Mouse (Mus musculus): ENCODE results near the gene Il10. TPM values are rescaled to one million over a fixed set of nuclear protein-coding genes. Genes with fewer than 3 reads are reported as not detected.

The Il10 gene
- polyA plus RNA-seq, 1 experiment from 2014 or later: not detected

GRCm38 (mm10) chr1:131059411-131059810 lies 39.8 kb downstream of the Il10 start:
- Histone ChIP-seq H3K27ac (ENCODE audit: low read depth, low read length) (0 out of 2 replicates have a peak overlapping the region, but pooled peaks have one; percentile 7), H3K36me3 (ENCODE audit: control insufficient read depth, insufficient read depth, low read length) (peaks cover 18% of the 10 kb centered on the region), H3K9ac (ENCODE audit: low read depth, low read length) (peak overlapping the region; percentile 43; the same call in 1 of the 2 replicates), H3K4me2 (no peak overlapping the region), H3K4me3 (ENCODE audit: low read depth, low read length) (no peak overlapping the region), H3K4me1 (ENCODE audit: control insufficient read depth, insufficient read depth, low read length) (peaks cover 65% of the 10 kb centered on the region), H3K9me3 (replicated peaks; ENCODE audit: control insufficient read depth, low read length) (no peaks in the 10 kb centered on the region), H3K27me3 (ENCODE audit: control insufficient read depth, insufficient read depth, low read length) (no peaks in the 10 kb centered on the region)
- ATAC-seq (replicated peaks; ENCODE audit: insufficient number of reproducible peaks, low FRiP score, low TSS enrichment): no peak
- 37% methylated on average over 1 of the region's 1 CpGs for WGBS (ENCODE audit: insufficient replicate concordance)

- Histone ChIP-seq H3K4me1 (ENCODE audit: control insufficient read depth, insufficient read depth, low read length) (peaks cover 69% of the 10 kb centered on the region), H3K9ac (ENCODE audit: low read depth, low read length) (no peak overlapping the region), H3K27ac (ENCODE audit: low read depth, low read length) (no peak overlapping the region), H3K4me3 (ENCODE audit: low read depth, low read length) (no peak overlapping the region), H3K27me3 (ENCODE audit: control insufficient read depth, insufficient read depth, low read length) (no peaks in the 10 kb centered on the region), H3K36me3 (ENCODE audit: control insufficient read depth, insufficient read depth, low read length) (peaks cover 18% of the 10 kb centered on the region), H3K4me2 (no peak overlapping the region), H3K9me3 (replicated peaks; ENCODE audit: control insufficient read depth, low read length) (no peaks in the 10 kb centered on the region)
- WGBS (ENCODE audit: insufficient replicate concordance): 71% methylated on average over 5 of the region's 5 CpGs
- ATAC-seq (replicated peaks; ENCODE audit: insufficient number of reproducible peaks, low FRiP score, low TSS enrichment): no peak
Observed at GRCm38 (mm10) chr1:131059841-131060240, 40.2 kb downstream of the Il10 start.

GRCm38 (mm10) chr1:131060290-131061253 lies 40.9 kb downstream of the Il10 start:
- ATAC-seq (replicated peaks; ENCODE audit: insufficient number of reproducible peaks, low FRiP score, low TSS enrichment): no peak
- no peak overlapping the region for H3K4me2 ChIP-seq
- H3K4me3 ChIP-seq (ENCODE audit: low read depth, low read length): no peak overlapping the region
- no peak overlapping the region for H3K9ac ChIP-seq (ENCODE audit: low read depth, low read length)
- 55% methylated on average over 13 of the region's 13 CpGs for WGBS (ENCODE audit: insufficient replicate concordance)
- 0 out of 2 replicates have a peak overlapping the region, but pooled peaks have one; percentile 41 for H3K27ac ChIP-seq (ENCODE audit: low read depth, low read length)
- peaks cover 12% of the 10 kb centered on the region for H3K36me3 ChIP-seq (ENCODE audit: control insufficient read depth, insufficient read depth, low read length)
- peaks cover 72% of the 10 kb centered on the region for H3K4me1 ChIP-seq (ENCODE audit: control insufficient read depth, insufficient read depth, low read length)
- no peaks in the 10 kb centered on the region for H3K9me3 ChIP-seq (replicated peaks; ENCODE audit: control insufficient read depth, low read length)
- no peaks in the 10 kb centered on the region for H3K27me3 ChIP-seq (ENCODE audit: control insufficient read depth, insufficient read depth, low read length)

GRCm38 (mm10) chr1:131061740-131062254 lies 42.2 kb downstream of the Il10 start:
- Histone ChIP-seq H3K27ac (ENCODE audit: low read depth, low read length) (peak overlapping the region; percentile 80), H3K9ac (ENCODE audit: low read depth, low read length) (peak overlapping the region; percentile 56; the same call in 1 of the 2 replicates), H3K4me1 (ENCODE audit: control insufficient read depth, insufficient read depth, low read length) (peaks cover 72% of the 10 kb centered on the region), H3K27me3 (ENCODE audit: control insufficient read depth, insufficient read depth, low read length) (no peaks in the 10 kb centered on the region), H3K36me3 (ENCODE audit: control insufficient read depth, insufficient read depth, low read length) (peaks cover 5% of the 10 kb centered on the region), H3K9me3 (replicated peaks; ENCODE audit: control insufficient read depth, low read length) (no peaks in the 10 kb centered on the region), H3K4me2 (peak overlapping the region; percentile 40), H3K4me3 (ENCODE audit: low read depth, low read length) (no peak overlapping the region)
- ATAC-seq (replicated peaks; ENCODE audit: insufficient number of reproducible peaks, low FRiP score, low TSS enrichment): 0 out of 2 replicates have a peak, but pooled peaks have one; percentile 6
- WGBS (ENCODE audit: insufficient replicate concordance): 40% methylated on average over 7 of the region's 7 CpGs

- peak overlapping the region; percentile 56 for H3K9ac ChIP-seq (ENCODE audit: low read depth, low read length)
- H3K4me3 ChIP-seq (ENCODE audit: low read depth, low read length): no peak overlapping the region
- peak overlapping the region; percentile 80 for H3K27ac ChIP-seq (ENCODE audit: low read depth, low read length)
- ATAC-seq (replicated peaks; ENCODE audit: insufficient number of reproducible peaks, low FRiP score, low TSS enrichment): peak; percentile 18; the same call in 1 of the 2 replicates
- H3K4me1 ChIP-seq (ENCODE audit: control insufficient read depth, insufficient read depth, low read length): peaks cover 72% of the 10 kb centered on the region
- no peaks in the 10 kb centered on the region for H3K9me3 ChIP-seq (replicated peaks; ENCODE audit: control insufficient read depth, low read length)
- H3K27me3 ChIP-seq (ENCODE audit: control insufficient read depth, insufficient read depth, low read length): no peaks in the 10 kb centered on the region
- H3K36me3 ChIP-seq (ENCODE audit: control insufficient read depth, insufficient read depth, low read length): peaks cover 3% of the 10 kb centered on the region; the same call in 1 of the 2 replicates
- 49% methylated on average over 6 of the region's 6 CpGs for WGBS (ENCODE audit: insufficient replicate concordance)
- H3K4me2 ChIP-seq: peak overlapping the region; percentile 45
Observed at GRCm38 (mm10) chr1:131062821-131063220, 43.2 kb downstream of the Il10 start.

- Histone ChIP-seq H3K27ac (ENCODE audit: low read depth, low read length) (no peak overlapping the region), H3K4me1 (ENCODE audit: control insufficient read depth, insufficient read depth, low read length) (peaks cover 58% of the 10 kb centered on the region)
- ATAC-seq (replicated peaks; ENCODE audit: insufficient number of reproducible peaks, low FRiP score, low TSS enrichment): no peak
Observed at GRCm38 (mm10) chr1:131064202-131064601, 44.6 kb downstream of the Il10 start.

GRCm38 (mm10) chr1:131068011-131068727 lies 48.5 kb downstream of the Il10 start:
- Histone ChIP-seq H3K4me3 (ENCODE audit: low read depth, low read length) (no peak overlapping the region), H3K36me3 (ENCODE audit: control insufficient read depth, insufficient read depth, low read length) (peaks cover 3% of the 10 kb centered on the region; the same call in 1 of the 2 replicates), H3K9ac (ENCODE audit: low read depth, low read length) (no peak overlapping the region), H3K4me1 (ENCODE audit: control insufficient read depth, insufficient read depth, low read length) (peaks cover 34% of the 10 kb centered on the region), H3K27ac (ENCODE audit: low read depth, low read length) (no peak overlapping the region), H3K4me2 (no peak overlapping the region), H3K9me3 (replicated peaks; ENCODE audit: control insufficient read depth, low read length) (no peaks in the 10 kb centered on the region), H3K27me3 (ENCODE audit: control insufficient read depth, insufficient read depth, low read length) (no peaks in the 10 kb centered on the region)
- WGBS (ENCODE audit: insufficient replicate concordance): 81% methylated on average over 10 of the region's 10 CpGs
- ATAC-seq (replicated peaks; ENCODE audit: insufficient number of reproducible peaks, low FRiP score, low TSS enrichment): no peak

More at GRCm38 (mm10) chr1:131064202-131064601, 44.6 kb downstream of the Il10 start:
- no peaks in the 10 kb centered on the region for H3K27me3 ChIP-seq (ENCODE audit: control insufficient read depth, insufficient read depth, low read length)
- H3K4me2 ChIP-seq: no peak overlapping the region
- H3K36me3 ChIP-seq (ENCODE audit: control insufficient read depth, insufficient read depth, low read length): peaks cover 3% of the 10 kb centered on the region; the same call in 1 of the 2 replicates
- H3K9me3 ChIP-seq (replicated peaks; ENCODE audit: control insufficient read depth, low read length): no peaks in the 10 kb centered on the region
- H3K4me3 ChIP-seq (ENCODE audit: low read depth, low read length): no peak overlapping the region
- H3K9ac ChIP-seq (ENCODE audit: low read depth, low read length): no peak overlapping the region
- 39% methylated on average over 6 of the region's 6 CpGs for WGBS (ENCODE audit: insufficient replicate concordance)

GRCm38 (mm10) chr1:131069010-131069409 lies 49.4 kb downstream of the Il10 start:
- no peaks in the 10 kb centered on the region for H3K27me3 ChIP-seq (ENCODE audit: control insufficient read depth, insufficient read depth, low read length)
- no peak overlapping the region for H3K4me3 ChIP-seq (ENCODE audit: low read depth, low read length)
- no peak overlapping the region for H3K9ac ChIP-seq (ENCODE audit: low read depth, low read length)
- no peak overlapping the region for H3K27ac ChIP-seq (ENCODE audit: low read depth, low read length)
- no peak overlapping the region for H3K4me2 ChIP-seq
- no peaks in the 10 kb centered on the region for H3K9me3 ChIP-seq (replicated peaks; ENCODE audit: control insufficient read depth, low read length)
- H3K4me1 ChIP-seq (ENCODE audit: control insufficient read depth, insufficient read depth, low read length): peaks cover 34% of the 10 kb centered on the region
- ATAC-seq (replicated peaks; ENCODE audit: insufficient number of reproducible peaks, low FRiP score, low TSS enrichment): no peak
- 88% methylated on average over 7 of the region's 7 CpGs for WGBS (ENCODE audit: insufficient replicate concordance)
- H3K36me3 ChIP-seq (ENCODE audit: control insufficient read depth, insufficient read depth, low read length): peaks cover 3% of the 10 kb centered on the region; the same call in 1 of the 2 replicates
